Mouse (Mus musculus): ENCODE measurements around the gene Sesn1. TPM values are rescaled to one million over a fixed set of nuclear protein-coding genes. Genes with fewer than 3 reads are reported as not detected.

Gene Sesn1
- polyA plus RNA-seq, 1 experiment from 2014 or later = 20.3 TPM

DNA sequence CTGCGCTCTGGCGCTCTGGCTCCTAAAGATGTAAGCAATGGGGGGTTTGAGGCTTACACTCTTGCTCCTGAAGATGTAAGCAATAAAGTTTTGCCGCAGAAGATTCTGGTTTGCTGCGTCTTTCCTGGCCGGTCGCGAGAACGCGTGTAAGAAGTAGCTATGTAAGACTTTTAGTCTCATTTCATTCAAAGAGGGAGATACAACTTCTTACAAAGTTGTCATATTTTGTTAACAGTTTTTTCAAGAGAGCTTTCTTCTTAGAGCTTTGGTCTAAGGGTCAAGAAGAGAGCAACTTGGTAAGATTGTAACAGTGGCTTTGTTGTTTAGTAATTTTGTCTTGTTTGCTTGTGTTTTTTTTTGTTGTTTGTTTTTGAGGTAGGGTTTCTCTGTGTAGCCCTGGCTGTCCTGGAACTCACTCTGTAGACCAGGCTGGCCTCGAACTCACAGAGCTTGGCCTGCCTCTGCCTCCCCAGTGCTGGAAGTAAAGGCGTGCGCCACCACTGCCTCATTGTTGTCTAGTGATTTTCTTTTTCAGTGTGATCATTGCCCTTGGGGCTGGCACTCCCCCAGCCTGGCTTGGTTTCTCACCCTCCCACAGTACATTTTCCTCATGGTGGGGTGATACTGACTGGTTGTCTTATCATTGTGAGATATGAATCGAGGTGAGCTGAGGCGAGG, 143.3 kb downstream of the Sesn1 start:
- Histone ChIP-seq H3K9ac (no peak overlapping the region), H3K27ac (replicated peaks) (no peak overlapping the region), H3K4me3 (replicated peaks) (no peak overlapping the region), H3K4me2 (no peak overlapping the region), H3K27me3 (no peaks in the 10 kb centered on the region), H3K9me3 (replicated peaks) (no peaks in the 10 kb centered on the region), H3K4me1 (replicated peaks) (no peaks in the 10 kb centered on the region), H3K36me3 (replicated peaks) (no peaks in the 10 kb centered on the region)
- WGBS (ENCODE audit: insufficient replicate concordance) = 80% methylated on average over 14 of the region's 14 CpGs
- ATAC-seq (ENCODE audit: insufficient read depth) = no peak

DNA sequence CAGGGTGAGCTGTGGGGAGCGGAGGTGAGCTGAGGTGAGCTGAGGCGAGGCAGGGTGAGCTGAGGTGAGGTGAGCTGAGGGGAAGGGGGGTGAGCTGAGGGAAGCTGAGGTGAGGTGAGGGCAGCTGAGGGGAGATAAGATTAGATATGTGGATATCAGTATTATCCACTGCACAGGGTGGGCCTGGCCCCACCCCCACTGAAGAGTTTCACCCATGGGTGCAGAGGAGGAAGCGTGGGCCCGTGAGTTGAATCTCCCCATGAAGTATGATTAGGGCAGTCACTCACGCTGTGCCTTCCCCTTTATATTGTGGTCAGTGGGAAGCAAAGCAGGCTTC, 143.8 kb downstream of the Sesn1 start:
- Histone ChIP-seq H3K4me1 (replicated peaks) (no peaks in the 10 kb centered on the region), H3K9me3 (replicated peaks) (no peaks in the 10 kb centered on the region), H3K4me2 (no peak overlapping the region), H3K36me3 (replicated peaks) (no peaks in the 10 kb centered on the region), H3K9ac (no peak overlapping the region), H3K27ac (replicated peaks) (no peak overlapping the region), H3K4me3 (replicated peaks) (no peak overlapping the region), H3K27me3 (no peaks in the 10 kb centered on the region)
- no peak for ATAC-seq (ENCODE audit: insufficient read depth)
- WGBS (ENCODE audit: insufficient replicate concordance) = 63% methylated on average over 5 of the region's 5 CpGs

DNA sequence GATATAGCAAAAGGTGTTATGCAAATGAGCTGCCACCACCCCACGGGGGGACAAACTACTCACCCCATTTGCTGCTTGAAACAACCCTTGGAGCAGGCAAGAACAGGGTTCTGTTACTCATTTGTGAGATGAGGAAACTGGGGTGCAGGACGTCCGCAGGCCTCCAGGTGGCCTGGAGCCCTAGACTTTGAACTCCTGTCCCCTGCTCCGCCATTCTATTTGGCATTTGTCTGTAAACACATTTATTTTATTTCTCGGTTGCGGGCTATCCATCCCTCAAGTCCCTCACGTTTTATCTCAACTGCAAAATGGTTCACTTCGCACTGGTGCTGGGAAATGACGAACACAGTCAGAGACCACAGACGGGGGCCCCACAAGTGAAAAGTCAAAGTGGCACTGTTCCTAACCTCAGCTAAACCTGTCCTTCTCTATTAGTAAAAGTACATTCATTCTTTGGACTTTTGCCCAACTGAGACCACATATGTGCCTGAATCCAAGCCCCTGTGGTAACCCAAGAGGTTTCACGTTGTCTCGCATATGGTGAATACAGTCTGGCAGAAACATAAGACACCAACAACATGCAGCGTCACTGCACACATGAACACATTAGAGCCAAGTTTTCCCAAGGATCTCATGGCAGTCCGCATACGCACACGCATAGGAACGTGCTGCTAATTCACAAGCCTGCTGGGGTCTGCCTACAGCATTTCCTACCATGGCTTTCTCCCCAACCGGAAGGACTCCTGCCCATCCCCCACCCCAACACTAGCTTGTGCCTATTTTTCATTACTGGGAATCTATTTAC, 147.9 kb downstream of the Sesn1 start:
- Histone ChIP-seq H3K36me3 (replicated peaks) (no peaks in the 10 kb centered on the region), H3K9ac (no peak overlapping the region), H3K27ac (replicated peaks) (no peak overlapping the region), H3K9me3 (replicated peaks) (no peaks in the 10 kb centered on the region), H3K27me3 (no peaks in the 10 kb centered on the region), H3K4me3 (replicated peaks) (no peak overlapping the region), H3K4me1 (replicated peaks) (no peaks in the 10 kb centered on the region), H3K4me2 (no peak overlapping the region)
- WGBS (ENCODE audit: insufficient replicate concordance) = 68% methylated on average over 18 of the region's 18 CpGs
- ATAC-seq (ENCODE audit: insufficient read depth) = no peak

Other genes starting within 250 kb of the Sesn1 start
- 0.06 TPM in 1 of 2 replicates, not detected in the other for gene Ccdc162, start 93.3 kb upstream of the Sesn1 start, polyA plus RNA-seq (2015; fragmentation: Nextera tagmentation; extraction: Ambion mirVana)
- gene Cep57l1, start 64 bp upstream of the Sesn1 start, polyA plus RNA-seq (2015; fragmentation: Nextera tagmentation; extraction: Ambion mirVana) = 11.0 and 13.3 TPM in 2 replicates
- 0.06 and 0.08 TPM in 2 replicates for gene Armc2, start 208.5 kb downstream of the Sesn1 start, polyA plus RNA-seq (2015; fragmentation: Nextera tagmentation; extraction: Ambion mirVana)